Mouse (Mus musculus) heart, postnatal 14 days (tissue): ENCODE measurements around the gene Mc3r. TPM values are rescaled to one million over a fixed set of nuclear protein-coding genes. Genes with fewer than 3 reads are reported as not detected.

ENCODE experiments used
- DNase-seq, 2 experiments: peaks; one replicate each; pipeline ENCODE4 v3.0.0; 2021 to 2022
- intact Hi-C: fragments of 180-260 bp; cut with DNase I; formaldehyde crosslinking; loops from one replicate; pipeline ENCODE4 v1.15.1; 2025
- total RNA-seq, 2 experiments: library from RNA; stranded (reverse); gene quantifications; 2 replicates each; pipeline ENCODE4 v1.2.3; 2021

The Mc3r gene
- total RNA-seq, 2 experiments from 2014 or later, result not detected

DNA sequence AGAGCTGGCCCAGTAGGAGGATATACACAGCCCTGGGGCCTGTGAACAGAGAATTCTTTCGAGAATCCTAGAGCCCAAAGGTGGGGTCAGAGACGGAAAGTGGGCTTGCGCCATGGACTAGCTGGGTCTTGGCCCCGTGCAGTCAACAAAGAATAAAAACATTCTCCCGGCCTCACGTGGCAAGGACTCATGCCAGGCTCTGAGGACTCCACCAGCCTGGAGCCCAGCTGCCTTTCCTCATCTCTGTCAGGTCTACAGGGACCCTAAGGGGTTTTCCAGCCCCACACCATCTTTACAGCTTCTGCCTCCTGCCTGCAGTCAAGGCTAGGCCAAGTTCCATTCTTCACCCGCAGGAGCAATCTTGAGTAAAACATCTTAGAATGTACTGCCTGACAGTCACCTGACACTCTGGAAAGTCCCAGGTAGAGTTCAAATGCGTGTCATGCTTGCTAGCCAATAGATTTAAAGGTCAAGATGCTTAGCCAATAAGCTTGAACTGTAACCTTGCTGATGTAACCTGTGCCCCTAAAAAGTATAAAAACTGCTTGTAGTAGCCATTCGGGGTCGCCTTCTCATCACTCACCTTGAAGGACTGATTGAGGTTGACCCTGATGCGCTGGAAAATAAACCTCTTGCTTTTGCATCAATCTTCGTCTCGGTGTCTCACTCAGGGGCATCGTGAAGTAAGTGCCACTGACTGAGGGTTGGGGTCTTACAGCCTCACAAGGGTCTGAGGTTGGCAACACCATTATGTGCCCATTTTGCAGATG lies 43.6 kb downstream of the Mc3r start:
- DNase-seq, result no peak
- intact Hi-C loops, result no loop called here

DNA sequence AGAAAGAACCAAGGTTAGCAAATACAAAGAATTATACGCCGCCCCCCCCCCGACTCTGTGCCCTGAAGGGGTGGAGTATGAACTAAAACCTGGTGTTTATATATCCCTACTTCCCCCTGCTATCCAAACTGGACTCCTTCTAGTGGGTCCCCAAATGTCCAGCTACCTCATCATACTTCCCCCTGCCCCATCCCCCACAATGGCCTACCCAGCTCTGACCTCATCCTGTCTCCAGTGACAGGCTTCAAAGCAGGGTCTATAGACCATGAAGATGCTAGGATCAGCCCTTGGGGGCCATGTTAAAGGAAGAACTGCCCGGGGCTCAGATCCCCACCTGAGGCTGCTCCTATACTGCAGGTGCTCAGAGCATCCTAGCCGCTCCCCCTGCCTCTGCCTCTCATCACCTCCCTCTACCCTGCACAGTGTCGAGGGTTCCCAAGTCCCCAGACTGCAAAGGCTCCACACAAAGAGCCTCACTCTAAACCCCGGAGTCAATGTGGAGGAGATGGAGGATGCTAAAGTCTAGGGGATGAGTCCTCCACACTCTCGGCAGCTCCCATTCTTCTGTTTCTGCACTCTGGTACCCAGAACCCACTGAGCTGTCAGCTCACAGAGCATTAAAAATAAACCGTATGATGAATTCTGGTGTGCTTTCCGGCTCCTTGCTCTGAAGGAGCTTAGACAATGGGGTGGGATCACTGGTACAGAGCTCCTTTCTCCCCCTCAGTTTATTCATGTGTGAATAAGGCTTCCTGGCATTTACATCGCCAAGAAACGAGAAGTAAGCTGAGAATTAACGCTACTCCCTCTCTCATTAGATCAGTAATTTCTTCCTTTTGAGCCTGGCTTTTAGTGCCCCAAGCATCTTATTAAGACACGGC lies 44.5 kb downstream of the Mc3r start:
- intact Hi-C loops, result no loop called here
- no peak for DNase-seq

GRCm38 (mm10) chr2:172298083-172298482 lies 49.8 kb downstream of the Mc3r start:
- no peak for DNase-seq
- intact Hi-C loops, result no loop called here

DNA sequence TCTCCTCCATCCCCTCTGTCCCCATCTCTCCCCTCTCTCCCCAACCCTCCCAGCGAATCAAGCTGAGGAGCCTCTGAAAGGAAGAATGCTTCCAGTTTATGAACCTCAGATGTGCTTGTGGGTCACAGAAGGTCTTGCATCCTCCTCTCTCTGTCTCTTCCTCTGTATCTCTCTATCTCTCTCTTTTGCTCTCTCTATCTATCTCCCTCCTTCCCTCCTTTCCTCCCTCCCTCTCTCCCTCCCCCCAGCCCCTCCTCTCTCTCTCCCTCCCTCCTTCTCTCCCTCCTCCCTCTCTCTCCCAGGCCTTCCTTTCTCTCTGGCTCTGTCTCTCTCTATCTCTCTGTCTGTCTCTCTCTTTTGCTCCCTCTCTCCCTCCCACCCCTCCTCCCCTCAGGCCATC lies 50.2 kb downstream of the Mc3r start:
- intact Hi-C loops, result no loop called here

GRCm38 (mm10) chr2:172299126-172299921 lies 51.0 kb downstream of the Mc3r start:
- DNase-seq, result no peak
- intact Hi-C loops, result no loop called here

More for the DNA sequence above, 50.2 kb downstream of the Mc3r start:
- no peak for DNase-seq

Other genes starting within 250 kb of the Mc3r start
- gene Cbln4, start 205.0 kb upstream of the Mc3r start, total RNA-seq, result not detected
- gene Fam210b, start 97.1 kb downstream of the Mc3r start, total RNA-seq, result 1 to 10 TPM; 6.9 to 7.0 TPM
- gene Aurka, start 122.0 kb downstream of the Mc3r start, total RNA-seq, result 1 to 10 TPM; 3.4 to 6.3 TPM
- 10 to 100 TPM; 19.3 to 19.6 TPM for gene Cstf1, start 122.2 kb downstream of the Mc3r start, total RNA-seq
- under 1 TPM; 0.44 to 0.45 TPM for gene Cass4, start 145.3 kb downstream of the Mc3r start, total RNA-seq
- gene Rtf2, start 192.1 kb downstream of the Mc3r start, total RNA-seq, result 10 to 100 TPM; 28.6 to 30.7 TPM
- gene Gcnt7, start 210.1 kb downstream of the Mc3r start, total RNA-seq, result not detected
- not detected for gene Fam209, start 224.0 kb downstream of the Mc3r start, total RNA-seq